Mouse (Mus musculus) left cerebral cortex, postnatal 10 days (tissue): ENCODE data around the gene Uaca. TPM values are rescaled to one million over a fixed set of nuclear protein-coding genes. Genes with fewer than 3 reads are reported as not detected.

Experiments
- DNase-seq, 2 experiments: peaks; one replicate each; pipeline ENCODE4 v3.0.0; 2021 to 2022; ENCODE audit warnings: low spot score in 2 of 2, mixed read lengths in 1 of 2; ENCODE audit errors: extremely low spot score in 1 of 2
- intact Hi-C: fragments of 180-260 bp; cut with DNase I; formaldehyde crosslinking; loops from one replicate; pipeline ENCODE4 v1.15.1; 2025
- total RNA-seq, 2 experiments: library from RNA; stranded (reverse); gene quantifications; 2 replicates each; pipeline ENCODE4 v1.2.3; 2021

Gene Uaca
- total RNA-seq, 2 experiments from 2014 or later = 10.0 to 12.3 TPM

- intact Hi-C loops = loop anchor here (2.0 kb wide), 1 partner anchor 37 kb away; no protein-coding TSS in a partner anchor
- DNase-seq = no peak
These were observed 27.2 kb downstream of the Uaca start for GRCm38 (mm10) chr9:60821501-60821900.

GRCm38 (mm10) chr9:60822681-60823080 is 28.3 kb downstream of the Uaca start:
- intact Hi-C loops = no loop called here
- DNase-seq = no peak

- intact Hi-C loops = no loop called here
These were observed 31.2 kb downstream of the Uaca start for GRCm38 (mm10) chr9:60825506-60825905.

GRCm38 (mm10) chr9:60826759-60827158 is 32.4 kb downstream of the Uaca start:
- no peak for DNase-seq
- intact Hi-C loops = no loop called here

More at GRCm38 (mm10) chr9:60825506-60825905, 31.2 kb downstream of the Uaca start:
- DNase-seq = no peak

- no peak for DNase-seq
These were observed 33.9 kb downstream of the Uaca start for GRCm38 (mm10) chr9:60828196-60828595.

GRCm38 (mm10) chr9:60829610-60830009 is 35.3 kb downstream of the Uaca start:
- intact Hi-C loops = no loop called here
- no peak for DNase-seq

More at GRCm38 (mm10) chr9:60828196-60828595, 33.9 kb downstream of the Uaca start:
- intact Hi-C loops = no loop called here

GRCm38 (mm10) chr9:60830079-60830478 is 35.7 kb downstream of the Uaca start:
- DNase-seq = no peak
- intact Hi-C loops = no loop called here

- DNase-seq = no peak
- intact Hi-C loops = no loop called here
These were observed 37.9 kb downstream of the Uaca start for GRCm38 (mm10) chr9:60832233-60832632.

- intact Hi-C loops = no loop called here
- DNase-seq = no peak
These were observed 41.8 kb downstream of the Uaca start for GRCm38 (mm10) chr9:60836151-60836550.

- intact Hi-C loops = no loop called here
- DNase-seq = no peak
These were observed 42.7 kb downstream of the Uaca start for GRCm38 (mm10) chr9:60837078-60837448.

- intact Hi-C loops = no loop called here
- no peak for DNase-seq
These were observed 43.3 kb downstream of the Uaca start for GRCm38 (mm10) chr9:60837449-60838141.

- DNase-seq = no peak
- intact Hi-C loops = no loop called here
These were observed 44.1 kb downstream of the Uaca start for GRCm38 (mm10) chr9:60838331-60838872.

- intact Hi-C loops = no loop called here
- DNase-seq = no peak
These were observed 47.1 kb downstream of the Uaca start for GRCm38 (mm10) chr9:60841393-60841792.

GRCm38 (mm10) chr9:60843415-60844076 is 49.2 kb downstream of the Uaca start:
- no peak for DNase-seq
- intact Hi-C loops = no loop called here

GRCm38 (mm10) chr9:60848730-60849129 is 54.4 kb downstream of the Uaca start:
- intact Hi-C loops = no loop called here
- peak in 1 of 2 experiments; percentile 62 for DNase-seq

GRCm38 (mm10) chr9:60849986-60850385 is 55.6 kb downstream of the Uaca start:
- intact Hi-C loops = loop anchor here (10.0 kb wide), 1 partner anchor 55 kb away; the partner anchor contains the start of gene Uaca

GRCm38 (mm10) chr9:60854196-60854595 is 59.9 kb downstream of the Uaca start:
- no peak for DNase-seq
- intact Hi-C loops = loop anchor here (10.0 kb wide), 1 partner anchor 59 kb away; the partner anchor contains the start of gene Uaca

More at GRCm38 (mm10) chr9:60849986-60850385, 55.6 kb downstream of the Uaca start:
- DNase-seq = no peak

GRCm38 (mm10) chr9:60857833-60858232 is 63.5 kb downstream of the Uaca start:
- intact Hi-C loops = loop anchor here (2.0 to 10.0 kb wide), 4 partner anchors 37 to 611 kb away; partner anchors contain the start of gene Uaca
- peak; percentile 73 to 76 for DNase-seq

GRCm38 (mm10) chr9:60858306-60858960 is 64.1 kb downstream of the Uaca start:
- peak in 1 of 2 experiments; percentile 53 for DNase-seq
- intact Hi-C loops = loop anchor here (2.0 to 10.0 kb wide), 4 partner anchors 38 to 611 kb away; partner anchors contain the start of gene Uaca
